Mouse (Mus musculus) cerebellum, postnatal 10 days (tissue): ENCODE results near the gene Gatad2a.

Experiments
- DNase-seq, 2 experiments: peaks; one replicate each; pipeline ENCODE4 v3.0.0; 2021; ENCODE audit warnings: mixed read lengths in 2 of 2

Gatad2a gene

GRCm38 (mm10) chr8:69935431-69935830, 60.8 kb downstream of the Gatad2a start:
- no peak for DNase-seq

GRCm38 (mm10) chr8:69934582-69934981, 61.6 kb downstream of the Gatad2a start:
- no peak for DNase-seq

GRCm38 (mm10) chr8:69933811-69934210, 62.4 kb downstream of the Gatad2a start:
- DNase-seq, result no peak

GRCm38 (mm10) chr8:69926901-69927300, 69.3 kb downstream of the Gatad2a start:
- DNase-seq, result no peak

- no peak for DNase-seq
Measured at GRCm38 (mm10) chr8:69923986-69924385, 72.2 kb downstream of the Gatad2a start.

- DNase-seq, result no peak
Measured at GRCm38 (mm10) chr8:69921141-69921540, 75.0 kb downstream of the Gatad2a start.

- peak; percentile 52 to 69 for DNase-seq
Measured at GRCm38 (mm10) chr8:69919876-69920662, 76.1 kb downstream of the Gatad2a start.

- DNase-seq, result peak; percentile 88 to 94
Measured at GRCm38 (mm10) chr8:69919010-69919409, 77.2 kb downstream of the Gatad2a start.

- peak in 1 of 2 experiments; percentile 1 for DNase-seq
Measured at GRCm38 (mm10) chr8:69918506-69918905, 77.7 kb downstream of the Gatad2a start.

- DNase-seq, result peak in 1 of 2 experiments; percentile 53
Measured at GRCm38 (mm10) chr8:69915748-69916147, 80.4 kb downstream of the Gatad2a start.

GRCm38 (mm10) chr8:69914526-69914925, 81.7 kb downstream of the Gatad2a start:
- DNase-seq, result no peak

- no peak for DNase-seq
Measured at GRCm38 (mm10) chr8:69912478-69913074, 83.6 kb downstream of the Gatad2a start.

GRCm38 (mm10) chr8:69911917-69912316, 84.3 kb downstream of the Gatad2a start:
- DNase-seq, result no peak

GRCm38 (mm10) chr8:69907106-69907505, 89.1 kb downstream of the Gatad2a start:
- DNase-seq, result no peak

GRCm38 (mm10) chr8:69906260-69906659, 89.9 kb downstream of the Gatad2a start:
- DNase-seq, result no peak

- no peak for DNase-seq
Measured at GRCm38 (mm10) chr8:69904096-69904495, 92.1 kb downstream of the Gatad2a start.

GRCm38 (mm10) chr8:69903063-69903542, 93.1 kb downstream of the Gatad2a start:
- peak; percentile 99 to 100 for DNase-seq

- DNase-seq, result peak; percentile 62 to 65
Measured at GRCm38 (mm10) chr8:69902163-69903062, 93.8 kb downstream of the Gatad2a start, which contains the start of the genes Tssk6, Ndufa13 and Yjefn3. TSS of gene Tssk6 (plus strand) at chr8:69902184. TSS of gene Ndufa13 (minus strand) at chr8:69902558. TSS of gene Yjefn3 (minus strand) at chr8:69902712.

- peak; percentile 98 for DNase-seq
Measured at GRCm38 (mm10) chr8:69901484-69902162, 94.6 kb downstream of the Gatad2a start.

- DNase-seq, result peak in 1 of 2 experiments; percentile 50
Measured at GRCm38 (mm10) chr8:69900895-69901451, 95.2 kb downstream of the Gatad2a start.

- no peak for DNase-seq
Measured at GRCm38 (mm10) chr8:69899876-69900275, 96.3 kb downstream of the Gatad2a start.

- DNase-seq, result no peak
Measured at GRCm38 (mm10) chr8:69897857-69898256, 98.3 kb downstream of the Gatad2a start.
